Mouse (Mus musculus) splenic B cell, adult 2 months (primary cell): ENCODE measurements at regions not wholly inside any gene's neighbourhood (a gene's known extent, or its start where the extent isn't known, plus 50 kb on each side); places are given as distances from the start of the nearest gene placed in this dataset.
"Not testable (repeated sequence)": the region's sequence is repeated elsewhere in the genome, so short reads cannot be mapped to it uniquely, and the experiment has no call there.

ENCODE experiments used
- DNase-seq: peaks from one replicate; pipeline ENCODE4 v3.0.0-alpha.2; 2011; ENCODE audit warnings: low read depth, low spot score
- H3K27me3 ChIP-seq: 2 replicates; pipeline ENCODE4 v1.6.1; 2012; ENCODE audit warnings: mild to moderate bottlenecking, low read length, moderate library complexity, mixed read lengths; ENCODE audit not compliant: control insufficient read depth, poor library complexity, insufficient read depth, severe bottlenecking
- H3K36me3 ChIP-seq: 2 replicates; pipeline ENCODE4 v1.6.1; 2012; ENCODE audit warnings: mild to moderate bottlenecking, low read length, moderate library complexity, mixed read lengths; ENCODE audit not compliant: control insufficient read depth, poor library complexity, insufficient read depth, severe bottlenecking

DNA sequence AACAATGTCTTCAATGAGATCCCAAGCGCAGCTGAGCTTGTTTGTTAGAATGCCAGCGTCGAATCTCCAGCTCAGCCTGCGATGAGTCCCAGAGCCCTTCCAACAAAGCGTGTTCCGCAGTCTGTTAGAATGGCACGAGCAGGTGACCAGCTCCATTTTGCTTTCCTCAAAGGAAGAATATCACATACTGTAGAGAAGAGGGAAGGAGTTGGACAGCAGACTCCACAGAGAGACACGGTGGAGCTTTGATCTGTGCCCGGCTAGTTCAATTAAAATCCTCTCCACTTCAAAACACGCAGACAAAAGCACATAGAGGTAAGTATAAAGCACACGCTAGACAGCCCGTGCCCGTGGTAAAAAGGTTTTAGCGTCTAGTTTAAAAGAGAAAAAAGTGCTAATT lies 265.8 kb downstream of the Fgf9 start:
- H3K36me3 ChIP-seq = no peaks in the 10 kb centered on the region
- DNase-seq = no peak
- no peaks in the 10 kb centered on the region for H3K27me3 ChIP-seq

DNA sequence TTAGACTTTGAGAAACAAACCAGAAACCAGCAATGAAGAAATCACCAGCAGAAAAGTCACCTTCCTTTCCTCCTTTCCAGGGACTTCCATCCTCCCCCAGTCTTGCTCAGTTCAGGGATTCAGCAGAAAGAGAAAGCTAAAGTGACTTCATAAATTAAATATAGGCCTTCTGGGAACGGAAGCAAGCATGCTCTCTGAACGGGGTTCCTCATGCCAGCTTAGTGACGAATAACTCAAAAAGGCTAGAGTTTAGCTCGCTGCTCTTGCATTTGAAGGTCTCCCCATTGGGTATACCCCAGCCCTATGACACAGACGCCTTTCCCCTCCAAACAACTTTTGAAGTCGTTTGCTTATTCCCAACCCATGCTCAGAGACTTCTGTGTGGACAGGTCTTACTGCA lies 252.8 kb downstream of the Fgf9 start:
- Histone ChIP-seq H3K36me3 (no peaks in the 10 kb centered on the region), H3K27me3 (no peaks in the 10 kb centered on the region)
- no peak for DNase-seq

DNA sequence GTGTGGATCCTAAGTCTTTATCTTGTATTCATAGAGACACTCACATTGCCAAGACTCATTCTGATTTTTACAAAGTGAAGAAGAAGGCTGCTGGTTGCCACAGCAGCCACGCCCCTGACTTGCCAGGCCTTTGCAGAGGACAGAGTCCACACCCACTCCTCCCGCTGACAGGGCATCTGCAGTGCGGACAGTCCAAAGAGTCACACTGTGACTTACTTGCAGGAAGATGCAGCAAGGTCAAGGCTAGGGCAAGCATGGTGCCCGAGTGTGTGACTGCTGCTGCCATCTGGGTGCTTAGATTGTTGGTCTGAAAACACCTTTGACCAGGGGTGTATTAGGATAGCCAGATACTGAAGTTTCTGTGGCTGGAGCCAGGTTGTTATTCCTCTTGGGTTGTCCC lies 252.1 kb downstream of the Fgf9 start:
- Histone ChIP-seq H3K36me3 (no peaks in the 10 kb centered on the region), H3K27me3 (no peaks in the 10 kb centered on the region)
- no peak for DNase-seq

DNA sequence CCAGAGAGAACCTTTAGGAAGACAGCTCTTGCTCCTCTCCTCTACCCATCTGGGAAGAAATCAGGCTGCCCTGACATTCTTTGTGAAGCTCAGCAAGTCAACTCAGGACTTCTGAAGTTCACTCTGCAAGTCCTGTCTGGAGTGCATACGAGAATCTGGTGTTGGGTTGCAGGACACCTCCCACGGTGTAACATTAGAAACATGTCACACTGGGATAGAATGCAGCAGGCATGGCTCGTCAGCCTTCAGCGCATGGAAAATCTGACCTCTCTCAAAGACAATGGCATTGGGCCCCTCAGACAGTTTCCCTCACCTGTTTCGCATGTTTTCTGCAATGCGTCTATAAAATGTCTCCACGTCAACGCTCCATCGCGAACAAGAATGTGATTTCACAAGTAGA lies 251.5 kb downstream of the Fgf9 start:
- H3K27me3 ChIP-seq = no peaks in the 10 kb centered on the region
- no peaks in the 10 kb centered on the region for H3K36me3 ChIP-seq
- no peak for DNase-seq

DNA sequence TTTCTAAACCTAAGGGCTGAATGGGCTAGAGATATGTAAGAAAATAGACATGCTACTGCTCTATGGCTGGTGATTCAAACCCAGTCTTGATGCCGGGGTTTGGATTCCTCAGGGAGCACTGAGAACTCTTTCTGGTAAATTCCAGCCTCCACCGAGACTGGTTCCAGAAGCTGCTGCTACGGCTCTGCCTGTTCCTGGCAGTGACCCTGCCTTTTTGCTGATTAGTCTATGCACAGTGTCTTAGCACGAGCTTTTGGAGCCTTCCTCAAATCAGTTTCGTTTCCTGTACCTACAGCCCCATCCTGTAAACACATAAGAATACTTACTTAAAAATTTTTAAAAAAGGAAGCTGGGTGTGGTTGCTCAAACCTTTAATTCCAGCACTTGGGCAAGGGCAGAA lies 250.9 kb downstream of the Fgf9 start:
- peak; percentile 31 for DNase-seq

DNA sequence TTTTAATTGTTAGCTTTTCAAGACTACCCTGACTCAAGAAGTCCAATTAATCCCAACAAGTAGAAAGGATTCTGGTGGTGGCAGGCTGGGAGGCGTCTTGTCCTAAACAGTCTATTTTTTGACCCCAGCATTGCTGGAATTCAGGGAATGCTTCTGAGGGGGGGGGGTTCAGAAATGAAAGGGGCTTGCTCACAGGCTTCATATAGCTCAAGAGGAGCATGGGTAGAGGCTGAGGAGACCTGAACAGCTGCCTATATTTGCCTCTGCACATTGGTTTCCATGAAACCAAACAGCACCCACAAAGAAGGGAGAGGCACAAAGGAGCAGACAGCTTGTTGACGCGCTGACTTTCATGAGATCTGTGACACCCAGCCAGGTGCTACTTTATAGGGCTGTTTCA lies 247.3 kb downstream of the Fgf9 start:
- DNase-seq = no peak
- Histone ChIP-seq H3K36me3 (no peaks in the 10 kb centered on the region), H3K27me3 (no peaks in the 10 kb centered on the region)

More for the DNA sequence above, 250.9 kb downstream of the Fgf9 start:
- H3K36me3 ChIP-seq = no peaks in the 10 kb centered on the region
- H3K27me3 ChIP-seq = no peaks in the 10 kb centered on the region

DNA sequence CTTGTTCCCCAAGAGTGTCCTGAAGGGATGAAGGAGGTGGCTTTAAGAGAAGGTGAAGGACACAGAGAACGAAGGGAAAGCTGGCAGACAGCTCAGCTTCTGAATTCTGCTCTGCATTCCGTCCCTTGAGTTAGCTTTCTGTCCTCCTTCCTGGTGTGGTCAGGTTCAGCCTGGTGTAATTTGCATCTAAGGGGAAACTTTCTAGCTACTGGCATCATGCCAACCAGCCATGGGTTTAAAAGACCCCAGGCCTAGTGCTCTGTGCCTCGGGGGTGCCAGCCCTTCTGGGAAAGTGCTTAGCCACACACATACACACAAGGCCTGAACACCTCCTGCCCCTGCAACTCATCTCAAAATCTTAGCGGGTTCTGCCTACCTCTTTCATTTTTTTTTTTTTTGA lies 246.9 kb downstream of the Fgf9 start:
- Histone ChIP-seq H3K36me3 (no peaks in the 10 kb centered on the region), H3K27me3 (no peaks in the 10 kb centered on the region)
- no peak for DNase-seq

DNA sequence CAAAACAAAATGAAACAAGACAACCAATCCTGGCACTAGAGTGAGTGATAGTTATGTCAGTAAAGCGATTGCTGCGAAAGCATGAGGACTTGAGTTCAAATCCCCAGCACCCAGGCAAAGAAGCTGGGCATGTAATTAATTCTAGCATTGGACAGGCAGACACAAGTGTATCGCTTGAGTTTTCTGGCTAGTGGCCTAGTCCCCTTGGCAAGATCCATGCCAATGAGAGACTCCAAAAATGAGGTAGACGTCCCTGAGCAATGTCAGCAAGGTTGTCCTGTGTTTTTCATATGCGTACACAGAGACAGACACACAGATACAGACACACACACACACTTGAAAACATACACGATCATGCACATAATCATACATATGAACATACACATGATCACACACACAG lies 237.3 kb downstream of the Fgf9 start:
- Histone ChIP-seq H3K27me3 (no peaks in the 10 kb centered on the region), H3K36me3 (no peaks in the 10 kb centered on the region)
- DNase-seq = no peak

DNA sequence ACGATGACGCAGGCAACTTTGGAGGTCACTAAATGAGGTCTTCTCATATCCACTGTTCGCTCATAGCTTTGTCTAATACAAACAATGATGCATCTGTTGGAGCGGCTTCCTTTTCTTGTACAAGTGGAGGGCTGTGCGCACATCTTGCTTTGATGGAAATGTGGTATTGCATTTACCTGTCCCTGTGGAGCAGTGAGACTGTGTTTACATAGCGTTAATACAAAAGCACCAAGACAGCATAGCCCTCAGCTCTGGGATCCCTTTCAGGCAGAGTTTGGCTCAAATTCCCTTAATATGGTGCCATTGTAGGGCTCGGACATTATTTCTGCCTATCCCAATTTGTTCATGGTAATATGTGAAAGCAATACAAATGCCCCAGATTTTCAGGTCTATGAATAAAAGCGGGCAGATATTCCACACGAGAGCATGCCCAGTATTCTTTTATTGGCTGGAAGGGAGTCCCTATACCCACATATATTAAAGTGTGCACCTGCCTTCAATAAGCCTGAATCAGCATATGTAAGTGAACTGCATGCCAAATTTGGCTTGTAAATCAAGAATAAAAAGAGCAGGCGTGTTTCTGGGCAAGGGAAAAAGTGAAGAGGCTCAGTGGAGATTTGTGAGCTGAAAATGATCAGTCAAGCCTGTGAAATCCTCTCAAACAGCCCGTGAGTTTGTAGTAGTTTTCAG lies 236.6 kb downstream of the Fgf9 start:
- Histone ChIP-seq H3K36me3 (no peaks in the 10 kb centered on the region), H3K27me3 (no peaks in the 10 kb centered on the region)
- DNase-seq = no peak

DNA sequence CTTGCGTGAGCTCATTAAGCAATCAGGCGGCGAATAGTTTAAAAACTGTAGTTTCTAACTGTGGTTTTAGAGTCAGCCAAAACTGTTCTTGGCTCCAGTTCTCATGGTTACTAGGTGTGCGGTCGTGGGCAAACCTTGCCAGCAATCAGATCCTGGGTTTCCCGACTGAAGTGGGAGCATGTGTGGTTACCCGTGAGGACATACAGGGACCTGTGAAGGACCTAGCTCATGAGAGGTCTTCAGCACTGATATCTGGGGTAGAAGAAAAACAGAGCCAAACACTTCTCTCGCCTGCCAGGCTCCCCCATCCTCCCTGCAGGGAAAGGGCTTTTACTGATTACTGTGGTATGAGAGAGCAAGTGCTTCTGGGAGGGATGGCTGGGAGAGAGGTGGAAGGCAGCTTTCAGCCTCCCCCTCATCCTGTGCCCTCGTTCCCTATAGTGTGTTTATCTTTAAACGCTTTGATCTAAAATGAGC lies 230.1 kb downstream of the Fgf9 start:
- Histone ChIP-seq H3K36me3 (no peaks in the 10 kb centered on the region), H3K27me3 (no peaks in the 10 kb centered on the region)
- DNase-seq = no peak

DNA sequence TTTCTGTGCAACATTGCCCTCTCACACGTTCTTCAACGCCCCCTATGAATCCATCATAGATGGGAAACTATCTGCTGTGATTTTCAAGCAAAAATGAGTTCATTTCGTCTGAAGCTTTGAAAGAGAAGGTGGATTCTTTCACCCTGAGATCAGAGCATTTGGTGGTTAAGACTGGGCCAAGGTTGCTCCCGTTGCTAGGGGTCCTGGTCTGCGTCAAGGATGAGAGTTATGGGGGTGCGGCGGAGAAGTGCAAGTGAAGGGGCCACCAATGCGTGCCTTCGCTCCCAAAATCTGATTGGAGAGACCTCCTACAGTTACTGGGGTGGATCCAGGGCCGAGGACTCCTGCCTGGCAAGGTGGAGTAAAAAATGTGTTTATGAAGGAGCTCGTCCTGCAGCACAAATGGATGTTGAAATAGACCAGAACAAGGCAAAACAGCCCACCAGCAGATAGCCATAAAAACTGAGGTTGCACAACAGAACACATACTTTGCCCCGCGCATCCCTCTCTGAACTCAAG lies 215.7 kb downstream of the Fgf9 start:
- no peak for DNase-seq
- Histone ChIP-seq H3K36me3 (no peaks in the 10 kb centered on the region), H3K27me3 (no peaks in the 10 kb centered on the region)

DNA sequence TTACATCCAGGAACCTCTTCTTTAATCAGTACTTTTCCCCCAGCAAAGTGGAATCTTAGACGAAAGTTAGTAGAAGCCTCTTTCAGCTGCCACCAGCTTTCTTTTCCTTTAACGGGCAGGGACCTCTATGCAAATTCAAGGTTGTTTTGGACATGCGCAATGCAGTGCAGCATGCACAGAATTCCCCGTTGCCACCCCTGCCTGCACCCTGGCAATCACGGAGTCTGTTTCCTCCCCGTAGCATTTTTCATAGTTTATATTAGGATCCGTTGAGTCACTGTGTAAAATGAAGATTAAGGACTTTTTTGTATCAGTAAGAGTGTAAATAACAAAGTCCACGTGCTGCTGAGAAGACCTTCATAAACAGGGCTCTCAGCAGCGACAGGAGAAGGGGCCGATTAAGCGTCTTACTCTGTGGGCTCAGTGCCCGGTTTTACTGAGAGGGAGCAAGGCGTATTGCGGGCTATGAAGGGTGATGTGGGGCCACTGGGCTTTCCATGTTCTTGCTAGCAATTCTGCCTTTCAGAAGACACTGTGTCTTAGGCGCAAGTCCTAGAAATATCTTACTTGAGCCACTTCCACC lies 212.5 kb downstream of the Fgf9 start:
- DNase-seq = no peak
- no peaks in the 10 kb centered on the region for H3K36me3 ChIP-seq
- H3K27me3 ChIP-seq = no peaks in the 10 kb centered on the region

DNA sequence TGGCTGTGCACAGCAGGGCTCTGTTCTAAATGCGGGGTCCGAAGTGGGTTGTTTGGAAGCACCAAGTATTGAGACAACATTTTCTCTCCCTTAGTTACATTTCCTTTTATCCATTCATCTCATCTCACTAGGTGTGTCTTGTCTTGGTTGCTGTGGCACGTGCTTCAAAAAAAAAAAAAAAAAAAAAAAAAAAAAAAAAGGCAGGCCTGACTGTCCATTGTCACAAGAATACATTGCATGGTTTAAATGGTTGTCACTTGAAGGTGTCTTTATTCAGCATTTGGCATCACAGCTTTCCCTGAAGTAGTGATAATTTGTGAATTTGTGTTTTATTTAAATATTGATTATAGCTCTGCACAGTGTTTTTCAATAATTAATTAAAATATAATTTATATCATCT lies 211.9 kb downstream of the Fgf9 start:
- no peaks in the 10 kb centered on the region for H3K27me3 ChIP-seq
- no peak for DNase-seq
- H3K36me3 ChIP-seq = no peaks in the 10 kb centered on the region

DNA sequence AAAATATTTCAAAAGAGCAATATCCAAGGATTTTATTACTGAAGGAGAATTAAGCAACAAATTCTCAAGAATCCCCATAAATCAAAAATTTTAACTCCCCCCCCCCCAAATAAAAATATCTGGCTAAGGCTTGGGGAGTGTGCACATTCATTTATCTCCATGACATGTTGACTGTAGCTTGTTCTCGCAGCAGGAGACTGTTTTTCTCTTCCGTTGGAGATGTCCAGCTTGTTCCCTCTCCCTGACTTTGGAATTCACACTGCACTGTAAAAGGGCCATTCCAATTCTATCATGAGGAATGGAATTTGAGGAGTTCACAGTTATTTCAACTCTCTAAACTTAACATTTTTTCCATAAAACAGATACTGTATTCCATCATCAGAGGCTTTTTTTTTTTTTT lies 204.1 kb downstream of the Fgf9 start:
- not testable (repeated sequence) for H3K27me3 ChIP-seq, DNase-seq, H3K36me3 ChIP-seq

DNA sequence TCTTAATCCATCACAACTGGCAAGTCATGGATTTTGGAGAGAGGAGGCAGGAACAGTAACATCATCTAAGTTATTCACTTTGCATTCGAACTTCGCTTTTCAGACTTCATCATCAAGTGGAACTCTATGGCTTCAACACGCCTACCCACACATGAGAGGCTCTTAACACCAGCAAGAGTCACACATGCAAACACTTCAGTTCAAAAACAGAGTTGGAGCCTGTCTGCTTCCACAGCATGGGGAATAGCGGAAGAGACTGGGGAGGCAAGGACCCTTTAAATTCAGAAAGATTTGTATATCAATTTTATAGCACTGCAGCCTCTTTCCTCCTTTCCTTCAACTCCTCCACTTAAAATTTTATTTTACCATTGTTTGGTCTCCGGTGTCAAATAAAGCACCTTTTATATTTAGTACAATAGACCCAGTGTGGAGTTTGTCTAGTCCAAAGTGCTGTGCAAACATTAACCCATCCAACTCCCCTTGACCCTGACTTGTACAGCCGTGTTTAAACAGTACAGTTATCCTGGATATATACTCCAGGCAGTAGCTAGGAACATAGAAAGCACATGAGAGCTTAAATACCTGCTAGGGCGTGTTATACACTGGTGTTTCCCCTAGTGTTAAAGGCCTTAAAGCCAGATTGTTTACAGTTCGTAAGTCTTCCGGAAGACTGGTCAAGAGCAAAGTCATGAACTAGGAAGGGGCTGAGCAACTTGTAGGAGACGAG lies 203.5 kb downstream of the Fgf9 start:
- H3K36me3 ChIP-seq = no peaks in the 10 kb centered on the region
- H3K27me3 ChIP-seq = no peaks in the 10 kb centered on the region
- DNase-seq = no peak
